In genomic region chr10:76958201-76958600, GRCm38 (mm10) we compare ENCODE assay signal across 8 mouse cellular contexts. TPM values are rescaled to one million over a fixed set of nuclear protein-coding genes. Genes with fewer than 3 reads are reported as not detected.
DNase-seq lines count a peak whose midpoint lies in the region.

No protein-coding gene starts in this region.

- intact Hi-C loops in left cerebral cortex, postnatal 14 days (cut with DNase I) = no loop called here

- DNase-seq in gastrocnemius, postnatal 10 days = peak; percentile 42
- DNase-seq in gastrocnemius, postnatal 4 days (ENCODE audit: low spot score in 2 of 2) = no peak
- DNase-seq in lung, postnatal 14 days = peak; percentile 35
- no peak for DNase-seq in lung, postnatal 25 days (ENCODE audit: low spot score)
- peak; percentile 50 for DNase-seq in c-Kit-positive CD71-positive TER-119-negative erythroid progenitor cells, embryonic 14.5 days (ENCODE audit: low read depth)
- DNase-seq in naive thymus-derived CD4-positive, alpha-beta T cell, adult 2 months (ENCODE audit: low read depth) = peak; percentile 22
- DNase-seq in left cerebral cortex, postnatal 14 days (ENCODE audit: low spot score in 2 of 2) = no peak
- DNase-seq in cerebellum, postnatal 14 days = no peak

RNA-seq across cellular contexts. Expression of gene Pcbp3, which starts 3.5 kb away (rescaled TPM):
- total RNA-seq in gastrocnemius, postnatal 10 days (2021) = 1 to 10 TPM; 4.6 to 8.0 TPM
- 10 to 100 TPM; 10.3 to 10.9 TPM for total RNA-seq in gastrocnemius, postnatal 4 days (2021)
- total RNA-seq in left cerebral cortex, postnatal 14 days (2021) = 10 to 100 TPM; 63.0 to 69.9 TPM

Comparison
In these comparisons a context has a peak if more than half of its experiments do, and no peak if none do; other contexts are left out.
1. DNase-seq: peak in gastrocnemius, postnatal 10 days (single experiment), lung, postnatal 14 days (single experiment), c-Kit-positive CD71-positive TER-119-negative erythroid progenitor cells, embryonic 14.5 days (single experiment) and naive thymus-derived CD4-positive, alpha-beta T cell, adult 2 months (single experiment); none in gastrocnemius, postnatal 4 days (0 of 2), lung, postnatal 25 days (single experiment), left cerebral cortex, postnatal 14 days (0 of 2) and cerebellum, postnatal 14 days (0 of 2).
2. RNA of gene Pcbp3, which starts 3.5 kb away (total RNA-seq): 63.0 to 69.9 TPM in left cerebral cortex, postnatal 14 days; 10.3 to 10.9 TPM in gastrocnemius, postnatal 4 days and 4.6 to 8.0 TPM in gastrocnemius, postnatal 10 days; every median in the first group is over 4 times any median in the second.